Mouse (Mus musculus) cerebellum, adult 2 months (tissue): ENCODE measurements around the gene Dusp8.

ENCODE experiments used
- CTCF ChIP-seq: fragments of 200-500 bp; IDR thresholded peaks from 2 replicates; pipeline ENCODE4 v1.5.1; 2011; ENCODE audit warnings: low read depth, mild to moderate bottlenecking, control low read depth, low read length, moderate library complexity, borderline replicate concordance; ENCODE audit not compliant: insufficient read depth
- POLR2A ChIP-seq: fragments of 200-500 bp; IDR thresholded peaks from 2 replicates; pipeline ENCODE4 v1.6.1; 2011; ENCODE audit warnings: low read length, control low read depth, borderline replicate concordance; ENCODE audit not compliant: insufficient read depth

DNA sequence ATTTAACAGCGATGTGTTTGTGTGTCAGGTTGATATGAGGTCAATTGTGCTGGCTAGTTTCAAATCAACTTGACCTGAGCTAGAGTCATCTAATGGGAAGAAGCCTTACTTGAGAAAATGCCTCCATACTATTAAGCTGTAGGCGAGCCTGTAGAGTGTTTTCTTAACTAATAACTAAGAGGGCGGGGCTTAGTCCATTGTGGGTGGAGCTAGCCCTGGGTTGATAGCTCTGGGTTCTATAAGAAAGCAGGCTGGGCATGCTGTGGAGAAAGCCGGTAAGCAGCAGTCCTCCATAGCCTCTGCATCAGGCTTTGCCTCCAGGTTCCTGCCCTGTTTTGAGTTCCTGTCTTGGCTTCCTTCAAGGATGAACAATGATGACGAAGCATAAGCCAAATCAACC lies 9.1 kb upstream of the Dusp8 start:
- no peak for TF ChIP-seq CTCF
- no peak for TF ChIP-seq POLR2A
